Mouse (Mus musculus) urinary bladder, postnatal 14 days (tissue): ENCODE measurements at regions not wholly inside any gene's neighbourhood (a gene's known extent, or its start where the extent isn't known, plus 50 kb on each side); places are given as distances from the start of the nearest gene placed in this dataset.
A peak's percentile ranks its signal among the peaks of the same experiment; 100 is the strongest.

ENCODE experiments used
- DNase-seq: peaks from one replicate; pipeline ENCODE4 v3.0.0; 2021; ENCODE audit warnings: low spot score

DNA sequence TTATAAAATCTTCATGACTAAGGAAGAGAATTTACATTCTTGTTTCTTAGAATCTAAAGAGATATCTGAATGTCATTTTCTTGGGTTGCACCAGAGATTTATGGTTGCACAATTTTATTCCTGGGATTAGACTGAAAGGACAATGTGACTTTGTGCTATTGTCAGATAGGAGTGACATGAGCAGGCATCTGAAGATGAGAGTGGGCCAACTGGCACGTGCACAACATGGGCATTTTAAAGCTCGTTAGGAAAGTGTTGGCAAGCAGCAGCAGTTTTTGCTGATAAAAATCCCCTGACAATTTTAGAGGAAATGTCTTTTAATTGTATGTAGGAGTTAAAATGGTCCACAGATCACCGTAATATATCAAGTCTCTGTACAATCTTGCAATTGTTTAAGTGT lies 178.9 kb upstream of the Tecrl start:
- no peak for DNase-seq

DNA sequence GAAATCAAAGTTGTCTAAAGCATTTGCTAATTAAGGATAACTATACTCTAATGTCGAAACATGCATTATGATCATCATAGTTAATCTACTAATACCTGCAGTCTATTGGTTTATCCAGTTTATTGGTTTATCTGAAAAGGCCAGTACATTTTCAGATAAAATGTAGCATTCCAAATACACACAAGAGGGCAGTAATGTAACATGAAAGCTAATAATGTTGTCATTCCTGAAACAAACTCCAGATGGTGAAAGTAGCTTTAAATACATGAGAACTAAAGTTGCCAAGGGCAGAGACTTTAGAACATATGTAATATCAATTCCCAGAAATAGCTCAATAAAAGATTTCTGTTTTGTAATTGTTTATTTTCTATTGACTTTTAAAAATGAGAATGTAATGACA lies 163.7 kb upstream of the Tecrl start:
- no peak for DNase-seq

DNA sequence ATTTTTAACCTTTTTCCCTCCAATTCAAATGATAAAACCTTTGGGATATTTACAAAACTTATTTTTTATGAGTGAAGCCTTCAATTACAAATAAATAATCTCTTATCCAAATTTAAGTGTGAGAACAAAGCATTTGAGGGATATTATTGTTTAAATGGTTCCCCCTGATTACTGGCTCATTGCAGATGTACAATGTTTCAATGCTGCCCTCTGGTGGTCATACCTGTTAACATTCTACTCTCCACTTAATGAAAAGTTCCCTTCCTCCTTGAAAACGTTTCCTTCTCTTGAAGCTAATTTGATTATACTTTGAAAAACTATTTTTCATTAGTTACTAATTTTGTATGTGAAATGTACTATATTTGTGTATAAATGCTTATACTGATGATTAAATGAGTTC lies 129.1 kb upstream of the Tecrl start:
- peak; percentile 12 for DNase-seq

DNA sequence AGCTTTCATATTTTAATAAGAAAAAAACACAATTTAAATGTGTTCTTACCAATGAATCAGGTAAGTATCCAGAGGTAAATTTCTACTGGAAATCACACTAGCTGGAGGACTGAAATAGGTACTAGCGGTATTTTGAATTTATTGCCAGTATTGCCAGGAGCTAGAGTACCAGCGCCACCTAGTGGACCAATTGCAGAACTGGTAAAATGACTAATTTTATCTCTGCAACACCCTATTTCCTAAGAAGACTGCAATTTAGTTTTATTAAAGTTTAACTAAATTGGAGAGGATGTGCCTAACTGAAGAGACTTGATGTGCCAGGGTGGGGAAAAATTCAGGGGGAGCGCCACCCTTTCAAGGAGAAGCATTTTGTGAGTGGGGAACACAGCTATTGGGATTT lies 85.3 kb upstream of the Tecrl start:
- DNase-seq: no peak

DNA sequence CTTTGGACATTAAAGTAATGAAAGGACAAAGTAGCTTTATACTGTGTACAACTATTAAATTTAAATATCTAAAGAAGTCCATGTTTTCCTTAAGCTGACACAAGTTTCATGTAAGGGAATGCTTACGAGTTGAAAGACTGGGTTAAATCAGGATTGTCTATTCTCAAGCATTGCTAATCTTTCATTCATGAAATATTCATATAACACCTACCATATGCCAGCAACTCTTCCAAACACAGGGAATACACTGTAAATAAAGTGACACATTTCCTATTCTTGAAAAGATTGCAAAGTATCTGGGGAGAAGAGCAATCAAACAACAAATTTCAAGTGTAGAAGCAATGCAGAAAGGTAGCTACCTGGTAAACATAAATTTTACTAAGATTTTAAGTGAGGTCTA lies 81.5 kb upstream of the Tecrl start:
- no peak for DNase-seq

DNA sequence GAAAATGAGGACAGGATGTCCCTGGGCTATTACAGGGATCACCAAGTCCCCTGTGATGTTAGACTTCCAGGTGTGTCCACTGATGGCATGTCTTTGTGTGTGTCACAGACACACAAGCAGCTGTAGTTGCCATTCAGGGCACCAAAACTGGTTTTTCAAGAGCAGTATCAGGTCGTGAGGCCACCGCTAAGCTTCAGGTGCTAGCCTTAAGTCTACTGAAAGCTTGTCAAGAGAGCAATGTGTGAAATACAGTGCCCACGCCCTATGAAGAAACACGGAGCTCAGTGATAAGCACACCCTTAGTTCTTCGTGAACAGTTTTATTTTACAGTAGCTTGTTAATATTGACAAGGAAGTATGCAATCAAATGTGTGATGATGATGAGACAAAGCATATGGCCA lies 66.7 kb upstream of the Tecrl start:
- DNase-seq: no peak

DNA sequence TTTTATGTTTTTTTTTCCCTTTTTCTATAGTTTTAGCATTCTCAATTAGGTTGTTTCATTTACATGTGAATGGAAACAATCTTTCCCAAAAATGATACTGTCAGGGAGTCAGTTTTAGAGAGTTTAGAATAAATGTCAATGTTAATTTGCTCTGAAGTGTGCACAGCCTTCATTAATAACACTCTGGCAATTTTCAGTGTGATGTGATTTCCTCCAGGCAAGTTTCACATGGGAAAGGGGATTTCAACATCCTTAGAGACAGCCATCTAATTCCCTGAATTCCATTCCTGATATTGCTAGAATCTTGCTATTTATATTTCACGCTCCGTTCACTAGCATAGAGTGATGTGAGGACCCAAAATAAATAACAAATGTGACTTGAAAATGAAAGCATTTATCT lies 55.2 kb upstream of the Tecrl start:
- DNase-seq: no peak

DNA sequence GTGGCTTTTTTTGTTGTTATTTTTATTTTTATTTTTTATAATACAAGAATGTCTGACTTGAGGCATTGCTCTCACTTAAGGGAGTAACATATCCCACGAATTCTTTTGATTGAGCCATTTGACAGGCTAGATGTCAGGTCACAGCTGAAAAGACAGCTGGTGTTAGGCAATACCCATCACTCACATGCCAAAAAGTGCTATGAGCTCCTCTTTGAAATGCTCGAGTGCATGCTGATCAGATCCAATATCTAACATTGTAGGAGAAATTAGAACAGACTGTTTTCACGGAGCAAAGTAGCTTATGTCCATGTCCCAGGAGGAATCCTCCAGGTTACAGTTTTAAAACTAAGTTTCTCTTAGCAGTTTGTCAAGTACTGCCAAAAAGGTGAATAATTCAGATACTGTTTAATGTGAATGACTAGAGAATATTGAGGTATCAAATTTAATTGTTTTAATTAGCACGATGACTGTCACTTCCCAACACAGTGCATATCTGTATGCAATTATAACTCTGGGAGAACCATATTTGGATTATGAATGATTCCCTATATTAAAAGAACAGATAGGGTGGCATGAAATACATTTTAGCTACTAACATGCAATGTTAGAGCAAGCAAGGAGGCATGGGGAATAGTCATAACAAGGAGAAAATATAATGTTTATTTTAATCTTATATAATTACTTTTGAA lies 50.4 kb upstream of the Tecrl start:
- no peak for DNase-seq
